Mouse (Mus musculus) inflammation-experienced regulatory T-cells, adult 6 months (primary cell): ENCODE measurements around the gene Slc25a29. TPM values are rescaled to one million over a fixed set of nuclear protein-coding genes. Genes with fewer than 3 reads are reported as not detected.

ENCODE experiments used
- ATAC-seq: one replicate; pipeline ENCODE4 v1.8.0; 2017
- polyA plus RNA-seq, 3 experiments: library from polyadenylated mRNA; unstranded; fragments of 100-300 nt; shearing (Covaris generic); gene quantifications; one replicate each; pipeline ENCODE4 v1.2.1; 2017

Slc25a29 gene
- polyA plus RNA-seq, 3 experiments from 2014 or later, result 1.4 to 4.3 (median 3.5) TPM

- ATAC-seq, result peak; percentile 26
Measured at GRCm38 (mm10) chr12:108794078-108794711, 41.5 kb downstream of the Slc25a29 start.

- no peak for ATAC-seq
Measured at GRCm38 (mm10) chr12:108793453-108793941, 42.2 kb downstream of the Slc25a29 start.

GRCm38 (mm10) chr12:108792546-108793452 lies 42.9 kb downstream of the Slc25a29 start, which contains the start of gene Yy1:
TSS of gene Yy1 (plus strand) at chr12:108792973.
- ATAC-seq, result peak; percentile 84

- ATAC-seq, result peak; percentile 38
Measured at GRCm38 (mm10) chr12:108792152-108792545, 43.5 kb downstream of the Slc25a29 start.

GRCm38 (mm10) chr12:108787329-108787728 lies 48.4 kb downstream of the Slc25a29 start:
- no peak for ATAC-seq

GRCm38 (mm10) chr12:108785161-108785560 lies 50.5 kb downstream of the Slc25a29 start:
- no peak for ATAC-seq

- no peak for ATAC-seq
Measured at GRCm38 (mm10) chr12:108780108-108780877, 55.4 kb downstream of the Slc25a29 start.

Other genes with a start within 250 kb of the Slc25a29 start
- gene Degs2, start 133.6 kb downstream of the Slc25a29 start, polyA plus RNA-seq, result 1 to 10 TPM; 2.1 to 9.6 (median 8.8) TPM
- 10 to 100 TPM; 16.4 to 18.6 (median 17.1) TPM for gene Yy1, start 42.9 kb downstream of the Slc25a29 start, polyA plus RNA-seq
- 1 to 10 TPM in 1 of 3 experiments, under 1 TPM in 2; 0.83 to 1.0 (median 0.99) TPM for gene Slc25a47, start 163 bp upstream of the Slc25a29 start, polyA plus RNA-seq
- gene Wdr25, start 57.7 kb upstream of the Slc25a29 start, polyA plus RNA-seq, result 10 to 100 TPM in 1 of 3 experiments, 1 to 10 TPM in 2; 3.4 to 14.4 (median 6.0) TPM
- 10 to 100 TPM; 47.8 to 53.4 (median 48.0) TPM for gene Wars, start 58.3 kb upstream of the Slc25a29 start, polyA plus RNA-seq
- under 1 TPM in 1 of 3 experiments, not detected in 2; 0.24 TPM for gene Begain, start 232.3 kb upstream of the Slc25a29 start, polyA plus RNA-seq